Mouse (Mus musculus): ENCODE results near the gene E130218I03Rik. TPM values are rescaled to one million over a fixed set of nuclear protein-coding genes. Genes with fewer than 3 reads are reported as not detected.

Gene E130218I03Rik
- polyA plus RNA-seq, 1 experiment from 2014 or later: 1.0 TPM

Other genes starting within 250 kb of the E130218I03Rik start
- gene Dhdds, start 242.7 kb upstream of the E130218I03Rik start, polyA plus RNA-seq (2016; fragmentation: Nextera tagmentation; extraction: Ambion mirVana): 39.5 and 42.3 TPM in 2 replicates
- 13.4 and 27.5 TPM in 2 replicates for gene Lin28a, start 224.8 kb upstream of the E130218I03Rik start, polyA plus RNA-seq (2016; fragmentation: Nextera tagmentation; extraction: Ambion mirVana)
- not detected in 2 replicates for gene Zfp683, start 189.8 kb upstream of the E130218I03Rik start, polyA plus RNA-seq (2016; fragmentation: Nextera tagmentation; extraction: Ambion mirVana)
- 1.6 and 2.9 TPM in 2 replicates for gene Crybg2, start 182.8 kb upstream of the E130218I03Rik start, polyA plus RNA-seq (2016; fragmentation: Nextera tagmentation; extraction: Ambion mirVana)
- 5.3 and 5.5 TPM in 2 replicates for gene Cd52, start 148.6 kb upstream of the E130218I03Rik start, polyA plus RNA-seq (2016; fragmentation: Nextera tagmentation; extraction: Ambion mirVana)
- gene Ubxn11, start 141.1 kb upstream of the E130218I03Rik start, polyA plus RNA-seq (2016; fragmentation: Nextera tagmentation; extraction: Ambion mirVana): 7.6 and 11.2 TPM in 2 replicates
- gene Sh3bgrl3, start 114.9 kb upstream of the E130218I03Rik start, polyA plus RNA-seq (2016; fragmentation: Nextera tagmentation; extraction: Ambion mirVana): 333 and 386 TPM in 2 replicates
- 30.1 and 35.1 TPM in 2 replicates for gene Cep85, start 56.5 kb upstream of the E130218I03Rik start, polyA plus RNA-seq (2016; fragmentation: Nextera tagmentation; extraction: Ambion mirVana)
- gene Gm7534, start 40.7 kb upstream of the E130218I03Rik start, polyA plus RNA-seq (2016; fragmentation: Nextera tagmentation; extraction: Ambion mirVana): not detected in 2 replicates
- not detected in 2 replicates for gene Catsper4, start 16.3 kb upstream of the E130218I03Rik start, polyA plus RNA-seq (2016; fragmentation: Nextera tagmentation; extraction: Ambion mirVana)
- gene Cnksr1, start 5.3 kb upstream of the E130218I03Rik start, polyA plus RNA-seq (2016; fragmentation: Nextera tagmentation; extraction: Ambion mirVana): 0.89 and 1.2 TPM in 2 replicates
- gene Zfp593, start 1.9 kb downstream of the E130218I03Rik start, polyA plus RNA-seq (2016; fragmentation: Nextera tagmentation; extraction: Ambion mirVana): 20.6 and 21.6 TPM in 2 replicates
- not detected in 2 replicates for gene Gm30191, start 3.3 kb downstream of the E130218I03Rik start, polyA plus RNA-seq (2016; fragmentation: Nextera tagmentation; extraction: Ambion mirVana)
- 6.2 and 6.8 TPM in 2 replicates for gene Grrp1, start 10.4 kb downstream of the E130218I03Rik start, polyA plus RNA-seq (2016; fragmentation: Nextera tagmentation; extraction: Ambion mirVana)
- gene Pdik1l, start 44.2 kb downstream of the E130218I03Rik start, polyA plus RNA-seq (2016; fragmentation: Nextera tagmentation; extraction: Ambion mirVana): 18.1 and 18.8 TPM in 2 replicates
- gene Trim63, start 71.5 kb downstream of the E130218I03Rik start, polyA plus RNA-seq (2016; fragmentation: Nextera tagmentation; extraction: Ambion mirVana): 0.51 and 0.56 TPM in 2 replicates
- gene Slc30a2, start 99.5 kb downstream of the E130218I03Rik start, polyA plus RNA-seq (2016; fragmentation: Nextera tagmentation; extraction: Ambion mirVana): 0.10 TPM in 1 of 2 replicates, not detected in the other
- 0.25 and 0.63 TPM in 2 replicates for gene Extl1, start 140.2 kb downstream of the E130218I03Rik start, polyA plus RNA-seq (2016; fragmentation: Nextera tagmentation; extraction: Ambion mirVana)
- gene Pafah2, start 152.7 kb downstream of the E130218I03Rik start, polyA plus RNA-seq (2016; fragmentation: Nextera tagmentation; extraction: Ambion mirVana): 7.9 and 9.5 TPM in 2 replicates
- 2,849 and 3,914 TPM in 2 replicates for gene Stmn1, start 224.7 kb downstream of the E130218I03Rik start, polyA plus RNA-seq (2016; fragmentation: Nextera tagmentation; extraction: Ambion mirVana)

Measured in hindbrain, embryonic 10.5 days (tissue).